Mouse (Mus musculus): ENCODE measurements around the gene Fam19a5. TPM values are rescaled to one million over a fixed set of nuclear protein-coding genes. Genes with fewer than 3 reads are reported as not detected.

The Fam19a5 gene
- polyA plus RNA-seq, 1 experiment from 2014 or later = 1.4 TPM

DNA sequence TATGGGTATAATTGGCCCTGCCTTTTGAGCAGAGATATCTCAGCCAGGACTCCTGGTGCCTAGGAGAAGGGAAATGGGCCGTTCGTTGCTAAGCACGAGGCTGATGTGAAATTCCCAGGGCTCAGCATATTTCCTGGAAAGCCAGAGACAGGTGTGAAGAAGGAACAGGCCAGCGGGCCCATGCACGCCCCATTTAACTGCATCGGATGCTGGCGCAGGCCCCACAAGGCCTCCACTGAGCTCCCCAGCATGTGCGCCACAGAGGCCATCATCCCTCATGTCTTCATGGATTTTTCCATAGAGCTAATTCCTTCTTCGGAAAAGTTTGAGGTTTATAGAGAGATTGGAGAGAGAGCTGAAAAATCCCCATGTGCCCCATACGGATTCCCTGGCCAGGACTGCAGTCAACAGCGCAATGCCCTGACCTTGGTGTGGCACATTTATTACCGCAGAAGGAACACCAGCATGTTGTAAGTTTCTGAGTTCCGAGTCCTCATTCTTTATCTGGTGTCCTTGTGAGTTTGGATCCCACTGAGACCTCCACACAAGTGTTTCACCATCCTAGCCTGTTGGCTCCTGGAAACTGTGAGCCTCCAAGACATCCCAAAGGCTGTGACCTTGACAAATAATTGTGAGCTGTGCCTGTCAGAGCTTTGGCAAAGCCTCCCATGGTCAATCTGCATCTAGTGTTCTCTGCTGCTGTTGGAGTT, 122.1 kb downstream of the Fam19a5 start:
- ATAC-seq = no peak
- no peak overlapping the region for H3K27ac ChIP-seq (ENCODE audit: low read depth, low read length)
- H3K36me3 ChIP-seq (ENCODE audit: control insufficient read depth, insufficient read depth) = no peaks in the 10 kb centered on the region
- no peak for TF ChIP-seq CTCF (IDR thresholded peaks at IDR 0.05; ENCODE audit: low read depth)
- H3K4me1 ChIP-seq (replicated peaks; ENCODE audit: control insufficient read depth, insufficient read depth, low read length) = no peaks in the 10 kb centered on the region
- no peak overlapping the region for H3K9ac ChIP-seq (ENCODE audit: low read depth, low read length)
- 94% methylated on average over 13 of the region's 13 CpGs for WGBS
- H3K27me3 ChIP-seq (replicated peaks; ENCODE audit: control insufficient read depth, insufficient read depth, low read length) = no peaks in the 10 kb centered on the region
- H3K4me2 ChIP-seq (replicated peaks; ENCODE audit: low read depth) = no peak overlapping the region
- no peak overlapping the region for H3K4me3 ChIP-seq (ENCODE audit: low read depth, low read length)
- H3K9me3 ChIP-seq (ENCODE audit: control insufficient read depth) = no peaks in the 10 kb centered on the region

GRCm38 (mm10) chr15:87667416-87667815, 123.3 kb downstream of the Fam19a5 start:
- 77% methylated on average over 7 of the region's 7 CpGs for WGBS
- Histone ChIP-seq H3K4me3 (ENCODE audit: low read depth, low read length) (no peak overlapping the region), H3K4me1 (replicated peaks; ENCODE audit: control insufficient read depth, insufficient read depth, low read length) (no peaks in the 10 kb centered on the region), H3K36me3 (ENCODE audit: control insufficient read depth, insufficient read depth) (no peaks in the 10 kb centered on the region), H3K9me3 (ENCODE audit: control insufficient read depth) (no peaks in the 10 kb centered on the region), H3K27ac (ENCODE audit: low read depth, low read length) (no peak overlapping the region), H3K9ac (ENCODE audit: low read depth, low read length) (no peak overlapping the region), H3K4me2 (replicated peaks; ENCODE audit: low read depth) (no peak overlapping the region), H3K27me3 (replicated peaks; ENCODE audit: control insufficient read depth, insufficient read depth, low read length) (no peaks in the 10 kb centered on the region)
- TF ChIP-seq CTCF (IDR thresholded peaks at IDR 0.05; ENCODE audit: low read depth) = no peak
- ATAC-seq = no peak

DNA sequence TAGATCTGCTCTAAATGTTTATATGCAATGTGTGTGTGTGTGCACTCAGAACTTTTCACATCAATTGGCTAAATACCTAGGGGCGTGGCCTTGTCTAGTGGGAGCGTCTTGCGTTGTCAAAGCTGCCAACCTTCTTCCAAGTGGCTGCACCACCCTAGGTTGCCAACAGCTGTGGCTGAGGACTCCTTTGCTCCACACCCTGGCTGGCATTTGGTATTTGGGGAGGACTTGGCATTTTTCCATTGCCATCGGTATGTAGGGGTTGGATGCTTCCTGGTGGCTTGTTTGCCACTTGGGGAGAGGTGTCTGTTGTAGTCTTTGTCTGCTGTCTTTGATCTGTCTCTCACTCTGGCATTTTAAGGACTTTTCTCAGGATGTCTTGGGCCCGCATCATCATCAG, 124.0 kb downstream of the Fam19a5 start:
- Histone ChIP-seq H3K4me1 (replicated peaks; ENCODE audit: control insufficient read depth, insufficient read depth, low read length) (no peaks in the 10 kb centered on the region), H3K27ac (ENCODE audit: low read depth, low read length) (no peak overlapping the region), H3K9me3 (ENCODE audit: control insufficient read depth) (no peaks in the 10 kb centered on the region), H3K27me3 (replicated peaks; ENCODE audit: control insufficient read depth, insufficient read depth, low read length) (no peaks in the 10 kb centered on the region), H3K9ac (ENCODE audit: low read depth, low read length) (no peak overlapping the region), H3K4me2 (replicated peaks; ENCODE audit: low read depth) (no peak overlapping the region), H3K4me3 (ENCODE audit: low read depth, low read length) (no peak overlapping the region), H3K36me3 (ENCODE audit: control insufficient read depth, insufficient read depth) (no peaks in the 10 kb centered on the region)
- WGBS = 75% methylated on average over 5 of the region's 5 CpGs
- ATAC-seq = no peak
- TF ChIP-seq CTCF (IDR thresholded peaks at IDR 0.05; ENCODE audit: low read depth) = no peak

- H3K4me2 ChIP-seq (replicated peaks; ENCODE audit: low read depth) = no peak overlapping the region
- no peak overlapping the region for H3K9ac ChIP-seq (ENCODE audit: low read depth, low read length)
- no peaks in the 10 kb centered on the region for H3K9me3 ChIP-seq (ENCODE audit: control insufficient read depth)
- H3K4me1 ChIP-seq (replicated peaks; ENCODE audit: control insufficient read depth, insufficient read depth, low read length) = no peaks in the 10 kb centered on the region
- 73% methylated on average over 9 of the region's 9 CpGs for WGBS
- H3K4me3 ChIP-seq (ENCODE audit: low read depth, low read length) = no peak overlapping the region
- H3K36me3 ChIP-seq (ENCODE audit: control insufficient read depth, insufficient read depth) = no peaks in the 10 kb centered on the region
- no peak for TF ChIP-seq CTCF (IDR thresholded peaks at IDR 0.05; ENCODE audit: low read depth)
- no peak for ATAC-seq
- H3K27me3 ChIP-seq (replicated peaks; ENCODE audit: control insufficient read depth, insufficient read depth, low read length) = no peaks in the 10 kb centered on the region
- no peak overlapping the region for H3K27ac ChIP-seq (ENCODE audit: low read depth, low read length)
Observed at GRCm38 (mm10) chr15:87671929-87672328, 127.8 kb downstream of the Fam19a5 start.

- WGBS = 49% methylated on average over 6 of the region's 6 CpGs
- no peak overlapping the region for H3K9ac ChIP-seq (ENCODE audit: low read depth, low read length)
- ATAC-seq = no peak
- H3K4me3 ChIP-seq (ENCODE audit: low read depth, low read length) = no peak overlapping the region
- no peaks in the 10 kb centered on the region for H3K27me3 ChIP-seq (replicated peaks; ENCODE audit: control insufficient read depth, insufficient read depth, low read length)
- no peak overlapping the region for H3K4me2 ChIP-seq (replicated peaks; ENCODE audit: low read depth)
- no peak for TF ChIP-seq CTCF (IDR thresholded peaks at IDR 0.05; ENCODE audit: low read depth)
- no peak overlapping the region for H3K27ac ChIP-seq (ENCODE audit: low read depth, low read length)
- no peaks in the 10 kb centered on the region for H3K9me3 ChIP-seq (ENCODE audit: control insufficient read depth)
- no peaks in the 10 kb centered on the region for H3K4me1 ChIP-seq (replicated peaks; ENCODE audit: control insufficient read depth, insufficient read depth, low read length)
- no peaks in the 10 kb centered on the region for H3K36me3 ChIP-seq (ENCODE audit: control insufficient read depth, insufficient read depth)
Observed at GRCm38 (mm10) chr15:87678711-87679110, 134.6 kb downstream of the Fam19a5 start.

DNA sequence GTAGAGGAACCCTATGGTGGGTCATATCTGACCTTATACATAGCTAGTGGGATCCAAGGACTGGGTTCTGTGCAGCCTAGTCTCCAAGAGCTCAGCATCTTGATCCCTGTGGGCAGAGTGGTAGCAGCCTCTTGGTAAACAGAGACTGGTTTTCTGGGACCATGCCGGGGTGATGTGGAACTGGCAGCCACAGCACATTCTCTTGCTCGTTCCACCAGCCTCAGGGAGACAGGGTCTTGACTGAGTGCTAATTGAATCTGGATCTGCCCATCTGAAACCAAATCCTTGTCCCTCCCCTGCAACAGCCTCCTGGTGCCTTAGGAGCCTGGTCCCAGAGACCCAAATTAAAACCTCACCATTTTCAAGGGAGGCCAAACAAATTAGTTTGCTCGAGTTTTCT, 138.3 kb downstream of the Fam19a5 start:
- no peak overlapping the region for H3K4me3 ChIP-seq (ENCODE audit: low read depth, low read length)
- no peak for ATAC-seq
- no peak overlapping the region for H3K4me2 ChIP-seq (replicated peaks; ENCODE audit: low read depth)
- 75% methylated on average over 3 of the region's 3 CpGs for WGBS
- H3K36me3 ChIP-seq (ENCODE audit: control insufficient read depth, insufficient read depth) = no peaks in the 10 kb centered on the region
- no peaks in the 10 kb centered on the region for H3K9me3 ChIP-seq (ENCODE audit: control insufficient read depth)
- no peaks in the 10 kb centered on the region for H3K27me3 ChIP-seq (replicated peaks; ENCODE audit: control insufficient read depth, insufficient read depth, low read length)
- H3K4me1 ChIP-seq (replicated peaks; ENCODE audit: control insufficient read depth, insufficient read depth, low read length) = no peaks in the 10 kb centered on the region
- TF ChIP-seq CTCF (IDR thresholded peaks at IDR 0.05; ENCODE audit: low read depth) = no peak
- H3K9ac ChIP-seq (ENCODE audit: low read depth, low read length) = no peak overlapping the region
- H3K27ac ChIP-seq (ENCODE audit: low read depth, low read length) = no peak overlapping the region

All from intestine, postnatal 0 days (tissue).